Mouse (Mus musculus): Measurements from ENCODE around the gene Scgn. TPM values are rescaled to one million over a fixed set of nuclear protein-coding genes. Genes with fewer than 3 reads are reported as not detected.

Scgn gene
- not detected in 2 replicates for polyA plus RNA-seq (2015; fragmentation: Nextera tagmentation; extraction: Ambion mirVana)

DNA sequence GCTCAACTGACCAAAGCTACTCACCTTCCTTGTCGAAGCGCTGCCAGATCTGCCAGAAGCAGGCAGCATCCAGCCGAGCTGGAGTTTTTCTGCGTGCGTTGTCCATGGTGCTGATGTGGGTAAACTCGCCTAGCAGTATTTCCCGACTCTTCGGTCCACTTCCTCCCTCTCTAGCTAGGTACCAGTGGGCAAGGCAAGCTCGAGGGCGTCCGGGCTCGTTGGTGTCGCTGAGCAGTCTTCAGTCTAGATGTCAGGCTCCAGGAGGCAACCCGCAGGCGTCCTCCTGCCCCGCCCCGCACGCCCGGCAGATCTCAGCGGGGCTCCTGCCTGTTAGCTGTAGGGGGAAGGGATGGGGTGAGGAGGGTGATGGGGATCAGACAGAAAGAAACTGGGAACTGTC, at the start of gene Scgn:
Scgn (minus strand) TSS at position 287 of the 400 bp plus-strand sequence.

DNA sequence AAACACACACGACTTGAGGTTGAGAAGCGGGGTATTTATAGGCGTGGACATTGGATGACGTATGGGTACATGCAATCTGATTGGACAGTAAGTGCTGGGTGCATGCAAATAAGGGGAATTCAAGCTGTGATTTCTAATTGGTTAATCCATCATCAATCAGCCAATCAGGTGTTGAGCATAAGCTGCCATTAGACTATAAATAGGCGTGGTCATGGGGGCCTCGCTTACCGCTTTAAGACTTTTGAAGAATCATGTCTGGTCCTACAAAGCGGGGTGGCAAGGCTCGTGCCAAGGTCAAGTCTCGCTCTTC, 56.8 kb downstream of the Scgn start, which contains the start of gene Hist1h2aa:
Hist1h2aa (plus strand) TSS at position 252 of the 310 bp plus-strand sequence.

DNA sequence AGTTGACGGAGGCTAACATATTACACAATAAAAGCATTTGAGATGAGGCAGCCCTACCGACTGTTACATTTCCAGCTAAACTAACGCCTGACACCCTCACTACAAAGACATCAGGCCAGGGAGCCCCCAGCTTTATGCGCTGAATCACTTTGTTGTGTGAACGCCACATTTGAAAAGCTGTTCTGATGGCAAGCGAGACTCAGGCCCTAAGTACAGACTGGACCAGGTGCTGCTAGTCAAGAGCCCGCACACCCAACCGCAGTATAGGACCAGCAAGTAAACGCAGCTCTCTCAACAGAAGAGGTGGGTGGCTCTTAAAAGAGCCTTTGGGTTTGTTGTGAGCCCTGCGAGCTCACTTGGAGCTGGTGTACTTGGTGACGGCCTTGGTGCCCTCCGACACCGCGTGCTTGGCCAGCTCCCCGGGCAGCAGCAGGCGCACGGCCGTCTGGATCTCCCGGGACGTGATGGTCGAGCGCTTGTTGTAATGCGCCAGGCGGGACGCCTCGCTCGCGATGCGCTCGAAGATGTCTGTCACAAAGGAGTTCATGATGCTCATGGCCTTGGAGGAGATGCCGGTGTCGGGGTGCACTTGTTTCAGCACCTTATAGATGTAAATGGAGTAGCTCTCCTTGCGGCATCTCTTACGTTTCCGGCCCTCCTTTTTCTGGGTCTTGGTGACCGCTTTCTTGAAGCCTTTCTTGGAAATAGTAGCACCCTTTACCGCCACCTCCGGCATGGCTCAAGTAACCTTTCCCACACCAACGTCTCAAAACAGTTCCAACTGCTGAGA, 57.4 kb downstream of the Scgn start, which contains the start of gene Hist1h2ba:
Hist1h2ba (minus strand) TSS at position 736 of the 790 bp plus-strand sequence.

DNA sequence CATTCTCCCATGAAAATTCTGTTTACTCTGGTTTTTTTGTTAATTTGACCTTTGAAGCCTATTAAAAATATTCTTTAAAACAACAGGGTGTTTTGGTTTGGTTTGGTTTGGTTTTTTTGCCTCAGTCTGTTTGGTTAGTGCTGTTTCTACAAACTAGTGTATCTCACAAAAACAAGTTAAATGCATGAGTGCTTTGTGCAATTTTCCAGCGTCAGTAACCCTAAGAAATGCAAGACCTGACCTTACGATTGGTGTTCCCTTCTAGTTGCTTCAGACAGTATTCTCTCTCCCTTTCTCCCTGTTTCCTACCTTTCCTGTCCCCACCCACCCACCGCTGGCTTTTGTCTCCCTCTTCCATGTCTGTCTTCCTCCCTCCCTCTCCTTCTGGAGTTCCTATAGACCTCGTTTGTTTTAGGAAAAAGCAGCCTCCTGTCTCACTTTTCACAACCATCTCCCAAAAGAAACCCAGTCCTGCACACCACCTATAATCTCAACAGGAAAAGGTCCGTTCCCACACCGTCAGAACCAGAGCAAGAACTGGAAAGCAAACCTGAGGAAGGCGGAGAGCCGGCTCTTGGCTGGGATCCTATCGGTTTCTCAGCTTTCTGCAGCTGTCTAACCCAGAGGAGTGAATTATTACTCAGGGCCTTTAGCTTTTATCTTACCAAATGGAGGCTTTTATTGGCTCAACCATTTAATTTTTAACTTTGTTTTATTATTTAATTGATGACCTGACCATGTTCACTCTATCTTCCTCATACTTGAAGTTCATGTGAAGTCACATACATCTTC, 76.4 kb downstream of the Scgn start, which contains the start of gene Slc17a4:
Slc17a4 (minus strand) TSS at position 634 of the 792 bp plus-strand sequence.

Other genes starting within 250 kb of the Scgn start
- 10.7 and 11.0 TPM in 2 replicates for gene Hist1h3c, start 245.6 kb downstream of the Scgn start, polyA plus RNA-seq (2015; fragmentation: Nextera tagmentation; extraction: Ambion mirVana)
- gene Hist1h2bb, start 244.5 kb downstream of the Scgn start, polyA plus RNA-seq (2015; fragmentation: Nextera tagmentation; extraction: Ambion mirVana), result 7.7 and 9.4 TPM in 2 replicates
- gene Hist1h2ab, start 240.1 kb downstream of the Scgn start, polyA plus RNA-seq (2015; fragmentation: Nextera tagmentation; extraction: Ambion mirVana), result 104 and 128 TPM in 2 replicates
- 51.9 and 64.5 TPM in 2 replicates for gene Hist1h3b, start 238.9 kb downstream of the Scgn start, polyA plus RNA-seq (2015; fragmentation: Nextera tagmentation; extraction: Ambion mirVana)
- 8.3 and 9.5 TPM in 2 replicates for gene Hist1h4b, start 234.2 kb downstream of the Scgn start, polyA plus RNA-seq (2015; fragmentation: Nextera tagmentation; extraction: Ambion mirVana)
- 1.3 and 1.4 TPM in 2 replicates for gene Hist1h4a, start 230.0 kb downstream of the Scgn start, polyA plus RNA-seq (2015; fragmentation: Nextera tagmentation; extraction: Ambion mirVana)
- gene Hist1h3a, start 228.8 kb downstream of the Scgn start, polyA plus RNA-seq (2015; fragmentation: Nextera tagmentation; extraction: Ambion mirVana), result 26.7 and 31.7 TPM in 2 replicates
- gene Hist1h1a, start 227.5 kb downstream of the Scgn start, polyA plus RNA-seq (2015; fragmentation: Nextera tagmentation; extraction: Ambion mirVana), result 15.4 and 20.8 TPM in 2 replicates
- not detected in 2 replicates for gene Trim38, start 221.3 kb downstream of the Scgn start, polyA plus RNA-seq (2015; fragmentation: Nextera tagmentation; extraction: Ambion mirVana)
- not detected in 2 replicates for gene Slc17a2, start 184.2 kb downstream of the Scgn start, polyA plus RNA-seq (2015; fragmentation: Nextera tagmentation; extraction: Ambion mirVana)
- gene Slc17a3, start 151.8 kb downstream of the Scgn start, polyA plus RNA-seq (2015; fragmentation: Nextera tagmentation; extraction: Ambion mirVana), result not detected in 2 replicates
- gene Slc17a1, start 123.5 kb downstream of the Scgn start, polyA plus RNA-seq (2015; fragmentation: Nextera tagmentation; extraction: Ambion mirVana), result not detected in 2 replicates
- gene Slc17a4, start 76.2 kb downstream of the Scgn start, polyA plus RNA-seq (2015; fragmentation: Nextera tagmentation; extraction: Ambion mirVana), result 0.16 TPM in 2 replicates
- not detected in 2 replicates for gene Hist1h2ba, start 57.1 kb downstream of the Scgn start, polyA plus RNA-seq (2015; fragmentation: Nextera tagmentation; extraction: Ambion mirVana)
- gene Hist1h2aa, start 56.8 kb downstream of the Scgn start, polyA plus RNA-seq (2015; fragmentation: Nextera tagmentation; extraction: Ambion mirVana), result not detected in 2 replicates

Data from spleen, postnatal 0 days (tissue).